Mouse (Mus musculus): ENCODE data around the gene Dmrt3. TPM values are rescaled to one million over a fixed set of nuclear protein-coding genes. Genes with fewer than 3 reads are reported as not detected.

Dmrt3 gene
- polyA plus RNA-seq, 1 experiment from 2014 or later: 2.2 TPM

DNA sequence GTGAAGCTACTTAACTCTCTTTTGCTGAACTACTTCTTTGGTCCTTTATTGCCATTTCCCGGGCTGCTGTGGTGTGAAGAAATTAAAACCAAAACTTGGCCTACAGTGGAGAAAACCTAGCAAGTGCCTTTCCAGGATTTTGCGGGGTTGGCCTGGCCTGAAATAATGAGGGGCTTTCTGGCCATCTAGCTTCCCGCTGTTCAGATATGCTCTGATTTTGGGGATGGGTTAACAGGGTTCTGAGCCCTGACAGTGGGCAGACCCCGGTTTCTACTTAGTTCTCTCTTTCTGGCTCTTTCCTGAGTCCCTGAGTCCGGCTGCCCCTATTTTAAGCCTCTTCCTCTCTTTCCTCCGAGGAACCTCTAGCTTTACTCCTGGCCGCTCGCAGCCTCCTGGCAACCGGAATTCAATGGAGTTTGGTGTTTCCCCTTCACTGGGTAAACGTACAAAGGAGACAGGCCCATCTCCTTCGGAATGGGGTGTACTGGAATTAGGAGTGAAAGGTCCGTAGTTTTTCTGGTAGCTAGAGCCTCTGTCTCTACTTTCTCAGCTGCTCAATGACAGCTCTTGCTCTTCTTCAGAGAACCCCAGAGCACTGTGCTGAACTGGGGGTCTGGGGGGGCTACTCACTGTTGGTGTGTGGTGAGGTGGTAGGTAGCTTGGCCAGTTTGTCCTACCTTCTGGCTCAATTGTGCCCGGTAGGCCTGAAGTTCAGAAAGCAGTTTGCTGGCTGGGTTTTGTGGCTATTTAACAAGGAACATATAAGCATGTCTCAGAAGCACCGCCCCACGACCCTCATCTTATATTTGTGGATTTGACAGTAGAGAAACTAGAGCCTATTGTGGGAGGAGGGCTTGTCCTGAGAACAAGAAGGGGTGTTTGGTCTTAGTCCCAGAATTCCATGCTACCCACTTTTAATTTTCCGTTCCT is 2.0 kb downstream of the Dmrt3 start:
- Histone ChIP-seq H3K4me1 (ENCODE audit: control insufficient read depth, insufficient read depth, low read length) (peaks cover 10% of the 10 kb centered on the region), H3K4me2 (ENCODE audit: low read depth, low read length) (0 out of 2 replicates have a peak overlapping the region, but pooled peaks have one; percentile 4), H3K9me3 (ENCODE audit: control insufficient read depth, low read length) (no peaks in the 10 kb centered on the region), H3K4me3 (ENCODE audit: low read depth, low read length) (peak overlapping the region; percentile 41), H3K27ac (replicated peaks; ENCODE audit: low read depth, low read length) (no peak overlapping the region), H3K9ac (ENCODE audit: low read depth, low read length) (peak overlapping the region; percentile 62; the same call in 1 of the 2 replicates), H3K36me3 (ENCODE audit: control insufficient read depth, insufficient read depth, low read length) (no peaks in the 10 kb centered on the region), H3K27me3 (replicated peaks; ENCODE audit: control insufficient read depth, insufficient read depth, low read length) (peaks cover 99% of the 10 kb centered on the region)
- ATAC-seq (ENCODE audit: low read depth) (no peak), DNase-seq (ENCODE audit: low spot score) (no peak)
- WGBS: 9% methylated on average over 16 of the region's 16 CpGs

DNA sequence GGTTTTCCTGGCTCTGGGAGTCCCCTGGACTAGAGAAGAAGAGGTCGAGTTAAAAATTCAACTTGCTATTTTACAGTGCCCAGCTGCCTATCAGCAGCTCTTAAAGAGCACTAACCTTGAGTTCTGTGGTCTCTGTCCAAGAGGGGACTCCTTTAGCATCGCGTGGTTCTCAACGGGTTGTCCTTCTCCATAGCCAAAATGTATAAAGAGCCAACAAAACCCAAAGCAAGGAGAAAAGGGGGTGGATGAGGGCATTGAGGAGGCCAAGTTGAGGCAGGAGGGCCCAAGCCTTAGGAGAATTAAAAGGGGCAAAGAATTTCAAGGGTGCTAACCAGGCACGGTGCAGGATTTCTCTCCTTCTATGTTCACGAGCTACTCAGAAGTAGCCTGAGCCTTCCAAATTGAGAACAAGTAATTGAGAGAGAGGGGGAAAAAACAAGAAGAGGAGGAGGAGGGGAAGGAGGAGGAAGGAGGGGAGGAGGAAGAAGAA is 2.8 kb downstream of the Dmrt3 start:
- no peak for ATAC-seq (ENCODE audit: low read depth)
- H3K4me3 ChIP-seq (ENCODE audit: low read depth, low read length): 0 out of 2 replicates have a peak overlapping the region, but pooled peaks have one; percentile 4

DNA sequence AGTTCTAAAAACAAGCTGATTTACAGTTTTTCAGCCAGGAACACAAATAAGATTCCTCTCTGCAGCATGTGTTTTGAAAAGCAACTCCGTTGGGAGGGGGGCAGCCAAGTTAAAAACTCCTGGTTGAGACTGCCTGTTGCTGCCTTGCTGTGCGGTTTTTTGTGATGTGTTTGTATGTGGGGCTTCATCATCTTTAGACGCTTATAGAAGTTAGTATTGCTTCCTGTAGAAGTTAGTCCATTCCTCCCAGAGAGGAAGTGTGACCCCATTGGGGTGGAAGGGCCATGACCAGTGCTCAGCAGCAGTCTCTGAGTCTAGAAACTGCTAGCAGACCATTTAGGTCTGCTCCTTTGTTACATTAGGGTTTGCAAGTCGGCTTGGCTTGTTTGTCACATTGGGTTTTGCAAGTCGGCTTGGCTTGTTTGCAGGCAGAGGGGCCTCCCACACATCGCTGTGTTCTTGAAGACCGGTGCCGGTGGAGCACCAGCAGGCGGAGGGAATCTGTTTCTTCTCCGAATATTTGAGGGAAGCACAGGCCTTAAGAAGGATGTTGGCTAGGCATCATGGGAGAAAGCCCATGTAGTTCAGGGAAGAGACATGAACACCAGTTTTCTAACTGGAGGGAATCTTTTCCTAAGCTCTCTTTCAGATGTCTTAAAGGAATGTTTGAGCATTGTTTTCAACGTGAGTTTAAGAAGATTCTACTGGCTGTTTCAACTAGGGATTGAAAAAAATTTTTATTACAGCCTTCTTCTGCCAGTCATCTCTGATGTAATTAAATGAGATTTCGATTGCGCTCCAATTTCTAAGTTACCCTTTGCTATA is 3.6 kb downstream of the Dmrt3 start:
- H3K36me3 ChIP-seq (ENCODE audit: control insufficient read depth, insufficient read depth, low read length): no peaks in the 10 kb centered on the region
- H3K4me1 ChIP-seq (ENCODE audit: control insufficient read depth, insufficient read depth, low read length): peaks cover 10% of the 10 kb centered on the region
- H3K9me3 ChIP-seq (ENCODE audit: control insufficient read depth, low read length): no peaks in the 10 kb centered on the region
- no peak overlapping the region for H3K27ac ChIP-seq (replicated peaks; ENCODE audit: low read depth, low read length)
- peaks cover 99% of the 10 kb centered on the region for H3K27me3 ChIP-seq (replicated peaks; ENCODE audit: control insufficient read depth, insufficient read depth, low read length)
- no peak for DNase-seq (ENCODE audit: low spot score)
- no peak overlapping the region for H3K4me3 ChIP-seq (ENCODE audit: low read depth, low read length)
- 7% methylated on average over 13 of the region's 13 CpGs for WGBS
- ATAC-seq (ENCODE audit: low read depth): no peak
- H3K9ac ChIP-seq (ENCODE audit: low read depth, low read length): no peak overlapping the region
- H3K4me2 ChIP-seq (ENCODE audit: low read depth, low read length): no peak overlapping the region

More for the DNA sequence above, 2.8 kb downstream of the Dmrt3 start:
- peaks cover 10% of the 10 kb centered on the region for H3K4me1 ChIP-seq (ENCODE audit: control insufficient read depth, insufficient read depth, low read length)
- H3K4me2 ChIP-seq (ENCODE audit: low read depth, low read length): 0 out of 2 replicates have a peak overlapping the region, but pooled peaks have one; percentile 4
- no peaks in the 10 kb centered on the region for H3K9me3 ChIP-seq (ENCODE audit: control insufficient read depth, low read length)
- no peaks in the 10 kb centered on the region for H3K36me3 ChIP-seq (ENCODE audit: control insufficient read depth, insufficient read depth, low read length)
- no peak overlapping the region for H3K9ac ChIP-seq (ENCODE audit: low read depth, low read length)
- DNase-seq (ENCODE audit: low spot score): no peak
- peaks cover 99% of the 10 kb centered on the region for H3K27me3 ChIP-seq (replicated peaks; ENCODE audit: control insufficient read depth, insufficient read depth, low read length)
- WGBS: 5% methylated on average over 6 of the region's 6 CpGs
- H3K27ac ChIP-seq (replicated peaks; ENCODE audit: low read depth, low read length): no peak overlapping the region

DNA sequence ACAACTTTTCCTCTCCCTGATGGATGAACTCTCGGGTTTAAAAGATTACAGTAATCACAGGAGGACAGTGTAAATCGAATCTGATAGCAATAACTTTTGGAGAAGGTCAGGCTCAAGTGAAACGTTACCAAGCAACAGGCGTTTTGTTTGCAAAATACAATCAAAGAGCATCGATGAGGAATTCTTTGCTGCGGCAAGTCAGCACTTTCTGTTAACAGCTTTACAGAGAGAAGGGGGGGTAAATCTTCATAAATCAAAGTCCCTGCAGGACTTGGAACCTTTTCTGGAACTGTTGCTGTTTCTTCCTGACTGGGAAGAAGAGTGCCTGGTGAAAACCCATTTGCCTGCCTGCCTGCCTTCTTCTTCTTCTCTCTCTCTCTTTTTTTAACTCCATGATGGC is 5.8 kb downstream of the Dmrt3 start:
- no peaks in the 10 kb centered on the region for H3K36me3 ChIP-seq (ENCODE audit: control insufficient read depth, insufficient read depth, low read length)
- H3K9me3 ChIP-seq (ENCODE audit: control insufficient read depth, low read length): no peaks in the 10 kb centered on the region
- peaks cover under 1% of the 10 kb centered on the region; the same call in 1 of the 2 replicates for H3K4me1 ChIP-seq (ENCODE audit: control insufficient read depth, insufficient read depth, low read length)
- H3K27me3 ChIP-seq (replicated peaks; ENCODE audit: control insufficient read depth, insufficient read depth, low read length): peaks cover 100% of the 10 kb centered on the region
- H3K9ac ChIP-seq (ENCODE audit: low read depth, low read length): no peak overlapping the region
- no peak overlapping the region for H3K4me2 ChIP-seq (ENCODE audit: low read depth, low read length)
- no peak overlapping the region for H3K27ac ChIP-seq (replicated peaks; ENCODE audit: low read depth, low read length)
- ATAC-seq (ENCODE audit: low read depth): no peak
- no peak for DNase-seq (ENCODE audit: low spot score)
- H3K4me3 ChIP-seq (ENCODE audit: low read depth, low read length): no peak overlapping the region
- WGBS: 18% methylated on average over 6 of the region's 6 CpGs

DNA sequence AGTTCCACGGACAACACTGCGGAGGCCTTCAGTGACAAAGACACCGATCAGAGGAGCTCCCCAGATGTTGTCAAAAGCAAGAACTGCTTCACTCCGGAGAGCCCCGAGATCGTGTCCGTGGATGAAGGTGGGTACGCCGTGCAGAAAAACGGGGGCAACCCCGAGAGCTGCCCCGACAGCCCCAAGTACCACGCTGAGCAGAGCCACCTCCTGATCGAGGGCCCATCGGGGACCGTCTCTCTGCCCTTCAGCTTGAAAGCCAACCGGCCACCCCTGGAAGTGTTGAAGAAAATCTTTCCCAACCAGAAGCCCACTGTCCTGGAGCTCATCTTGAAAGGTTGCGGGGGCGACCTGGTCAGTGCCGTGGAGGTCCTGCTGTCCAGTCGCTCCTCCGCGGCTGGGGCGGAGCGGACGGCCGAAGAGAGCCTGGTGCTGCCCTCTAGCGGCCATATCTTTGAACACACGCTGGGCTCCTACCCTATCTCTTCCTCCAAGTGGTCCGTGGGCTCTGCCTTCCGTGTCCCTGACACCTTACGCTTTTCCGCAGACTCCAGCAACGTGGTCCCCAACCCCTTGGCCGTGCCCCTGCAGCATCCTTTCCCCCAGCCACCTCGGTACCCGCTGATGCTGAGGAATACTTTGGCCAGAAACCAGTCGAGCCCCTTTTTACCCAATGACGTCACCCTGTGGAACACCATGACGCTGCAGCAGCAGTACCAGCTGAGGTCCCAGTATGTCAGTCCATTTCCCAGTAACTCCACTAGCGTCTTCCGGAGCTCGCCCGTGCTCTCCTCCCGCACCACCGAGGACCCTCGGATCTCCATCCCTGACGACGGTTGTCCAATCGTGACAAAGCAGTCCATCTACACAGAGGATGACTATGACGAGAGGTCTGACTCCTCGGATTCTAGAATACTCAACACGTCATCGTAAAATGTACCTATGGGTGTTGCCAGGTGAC is 12.5 kb downstream of the Dmrt3 start:
- H3K27me3 ChIP-seq (replicated peaks; ENCODE audit: control insufficient read depth, insufficient read depth, low read length): peaks cover 92% of the 10 kb centered on the region
- no peaks in the 10 kb centered on the region for H3K36me3 ChIP-seq (ENCODE audit: control insufficient read depth, insufficient read depth, low read length)
- 37% methylated on average over 49 of the region's 54 CpGs for WGBS
- ATAC-seq (ENCODE audit: low read depth) (peak; percentile 74), DNase-seq (ENCODE audit: low spot score) (peak; percentile 55)
- no peaks in the 10 kb centered on the region for H3K4me1 ChIP-seq (ENCODE audit: control insufficient read depth, insufficient read depth, low read length)
- H3K4me3 ChIP-seq (ENCODE audit: low read depth, low read length): peak overlapping the region; percentile 31
- H3K9me3 ChIP-seq (ENCODE audit: control insufficient read depth, low read length): no peaks in the 10 kb centered on the region
- no peak overlapping the region for H3K9ac ChIP-seq (ENCODE audit: low read depth, low read length)
- no peak overlapping the region for H3K27ac ChIP-seq (replicated peaks; ENCODE audit: low read depth, low read length)
- peak overlapping the region; percentile 54 for H3K4me2 ChIP-seq (ENCODE audit: low read depth, low read length)

DNA sequence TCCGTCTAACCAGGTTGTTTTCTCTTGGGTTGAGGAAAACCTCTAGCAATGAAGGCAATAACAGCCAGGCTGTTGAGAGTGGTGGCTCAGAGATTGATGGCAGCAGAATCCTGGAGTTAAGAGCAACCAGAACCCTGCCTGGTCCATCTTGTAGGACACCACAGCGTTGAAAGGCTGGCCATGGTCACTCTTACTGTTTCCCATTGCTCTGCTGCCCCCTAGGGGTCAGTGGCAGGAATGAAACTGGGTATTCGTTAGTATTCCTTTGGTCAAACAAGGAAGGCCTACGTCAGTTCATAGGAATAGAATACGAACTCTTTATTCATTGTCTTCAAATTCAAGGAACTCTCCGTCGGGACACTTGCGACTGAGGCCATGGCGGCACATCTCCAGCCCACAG is 18.4 kb downstream of the Dmrt3 start:
- DNase-seq (ENCODE audit: low spot score): peak; percentile 66
- H3K4me1 ChIP-seq (ENCODE audit: control insufficient read depth, insufficient read depth, low read length): no peaks in the 10 kb centered on the region
- no peaks in the 10 kb centered on the region for H3K9me3 ChIP-seq (ENCODE audit: control insufficient read depth, low read length)
- WGBS: 12% methylated on average over 9 of the region's 9 CpGs
- no peak overlapping the region for H3K4me2 ChIP-seq (ENCODE audit: low read depth, low read length)
- ATAC-seq (ENCODE audit: low read depth): peak; percentile 53; the same call in 1 of the 2 replicates
- H3K27me3 ChIP-seq (replicated peaks; ENCODE audit: control insufficient read depth, insufficient read depth, low read length): peaks cover 40% of the 10 kb centered on the region
- no peak overlapping the region for H3K9ac ChIP-seq (ENCODE audit: low read depth, low read length)
- H3K4me3 ChIP-seq (ENCODE audit: low read depth, low read length): no peak overlapping the region
- no peaks in the 10 kb centered on the region for H3K36me3 ChIP-seq (ENCODE audit: control insufficient read depth, insufficient read depth, low read length)
- H3K27ac ChIP-seq (replicated peaks; ENCODE audit: low read depth, low read length): no peak overlapping the region

DNA sequence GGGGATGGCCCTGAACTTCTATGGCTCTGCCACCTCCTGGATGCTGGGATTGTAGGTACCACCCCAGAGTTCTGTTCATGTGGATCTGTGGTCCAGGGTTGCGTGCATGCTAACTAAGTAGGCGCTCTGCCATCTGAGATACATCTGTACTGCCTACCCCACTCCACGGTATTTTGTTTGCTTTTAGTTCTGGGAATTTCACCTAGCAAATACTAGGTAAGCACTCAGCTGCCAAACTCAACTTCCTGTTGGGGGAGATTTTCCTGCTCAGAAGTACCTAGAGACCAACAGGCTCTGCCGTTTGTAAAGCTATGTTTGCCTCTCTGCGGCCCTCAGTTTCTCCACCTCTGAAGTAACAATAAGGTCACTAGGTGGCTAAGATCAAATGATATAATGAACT is 25.0 kb downstream of the Dmrt3 start:
- Histone ChIP-seq H3K4me2 (ENCODE audit: low read depth, low read length) (no peak overlapping the region), H3K4me1 (ENCODE audit: control insufficient read depth, insufficient read depth, low read length) (no peaks in the 10 kb centered on the region), H3K36me3 (ENCODE audit: control insufficient read depth, insufficient read depth, low read length) (no peaks in the 10 kb centered on the region), H3K27me3 (replicated peaks; ENCODE audit: control insufficient read depth, insufficient read depth, low read length) (no peaks in the 10 kb centered on the region), H3K9me3 (ENCODE audit: control insufficient read depth, low read length) (no peaks in the 10 kb centered on the region), H3K27ac (replicated peaks; ENCODE audit: low read depth, low read length) (no peak overlapping the region), H3K9ac (ENCODE audit: low read depth, low read length) (no peak overlapping the region), H3K4me3 (ENCODE audit: low read depth, low read length) (no peak overlapping the region)
- 70% methylated on average over 5 of the region's 5 CpGs for WGBS
- ATAC-seq (ENCODE audit: low read depth): no peak
- no peak for DNase-seq (ENCODE audit: low spot score)
